Mouse (Mus musculus) kidney, postnatal 0 days (tissue): Measurements from ENCODE around the gene 1190005I06Rik. TPM values are rescaled to one million over a fixed set of nuclear protein-coding genes. Genes with fewer than 3 reads are reported as not detected.

ENCODE experiments used
- ATAC-seq: fragments of 200-750 bp; cut with Nextera tagmentation; replicated peaks from 2 replicates; pipeline ENCODE4 v1.8.0; 2017; ENCODE audit warnings: low read depth, moderate number of reproducible peaks, moderate TSS enrichment, moderate library complexity; ENCODE audit not compliant: low FRiP score
- DNase-seq: peaks from one replicate; pipeline ENCODE4 v3.0.0-alpha.2; 2016; ENCODE audit warnings: low spot score
- H3K27ac ChIP-seq: fragments of 300-500 bp; sonication (generic); 2 replicates; pipeline ENCODE4 v1.5.1; 2014; ENCODE audit warnings: mild to moderate bottlenecking
- H3K27me3 ChIP-seq: fragments of 300-500 bp; sonication (generic); 2 replicates; pipeline ENCODE4 v1.6.1; 2014; ENCODE audit warnings: low read length, mixed read lengths; ENCODE audit not compliant: insufficient read depth
- H3K36me3 ChIP-seq: fragments of 300-500 bp; sonication (generic); 2 replicates; pipeline ENCODE4 v1.6.1; 2014; ENCODE audit warnings: low read length, mixed read lengths; ENCODE audit not compliant: insufficient read depth
- H3K4me1 ChIP-seq: fragments of 300-500 bp; sonication (generic); replicated peaks from 2 replicates; pipeline ENCODE4 v1.6.1; 2014; ENCODE audit warnings: antibody characterized with exemption, low read length, mixed read lengths; ENCODE audit not compliant: insufficient read depth
- H3K4me2 ChIP-seq: fragments of 300-500 bp; sonication (generic); 2 replicates; pipeline ENCODE4 v1.6.1; 2014; ENCODE audit warnings: mild to moderate bottlenecking, low read length, moderate library complexity, mixed read lengths
- H3K4me3 ChIP-seq: fragments of 300-500 bp; sonication (generic); replicated peaks from 2 replicates; pipeline ENCODE4 v1.5.1; 2014; ENCODE audit warnings: low read depth, low read length
- H3K9ac ChIP-seq: fragments of 300-500 bp; sonication (generic); 2 replicates; pipeline ENCODE4 v1.6.1; 2014; ENCODE audit warnings: low read depth, low read length
- H3K9me3 ChIP-seq: fragments of 300-500 bp; sonication (generic); replicated peaks from 2 replicates; pipeline ENCODE4 v1.6.1; 2016; ENCODE audit warnings: low read length, inconsistent platforms, mixed read lengths
- CTCF ChIP-seq: IDR thresholded peaks from 2 replicates; pipeline ENCODE4 v1.5.1; 2016; ENCODE audit warnings: antibody characterized with exemption, low read depth, mild to moderate bottlenecking, moderate library complexity
- WGBS: fragments of 180-500 bp; shearing (Covaris S2); extraction: QIAGEN DNeasy Blood & Tissue Kit; methylation state at CpG from one replicate; pipeline ENCODE4 v1.1.7; 2014; 5-methylcytosine and 5-hydroxymethylcytosine counted together
- polyA plus RNA-seq: library from polyadenylated mRNA; unstranded; fragments of >200 nt; fragmentation: Nextera tagmentation; extraction: Ambion mirVana; gene quantifications from 2 replicates; pipeline ENCODE4 v1.2.1, GENCODE M21; 2015

1190005I06Rik gene
- polyA plus RNA-seq, 1 experiment from 2014 or later = 2.6 TPM

DNA sequence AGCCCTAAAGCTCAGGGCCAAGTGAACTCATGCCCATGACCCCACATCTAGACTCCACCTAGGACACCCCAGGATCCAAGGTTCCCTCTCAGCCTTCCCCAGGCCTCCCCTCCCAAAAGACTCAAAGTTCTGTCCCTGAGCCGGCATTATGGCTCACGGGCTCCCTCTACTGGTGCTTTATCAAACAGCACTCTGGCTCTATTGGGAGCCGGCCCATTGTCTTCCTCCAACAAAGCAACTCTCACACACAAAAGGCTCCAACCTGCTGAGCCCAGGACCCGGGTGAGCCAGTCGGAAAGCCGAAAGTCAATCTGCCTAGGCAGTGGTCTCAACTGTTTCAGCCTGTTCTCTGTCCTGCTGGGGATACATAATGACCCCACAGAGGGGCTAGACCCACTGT is 29.3 kb downstream of the 1190005I06Rik start:
- no peak overlapping the region for H3K9ac ChIP-seq

GRCm38 (mm10) chr8:120616663-120617626 is 30.5 kb downstream of the 1190005I06Rik start:
- Histone ChIP-seq H3K36me3 (no peaks in the 10 kb centered on the region), H3K4me2 (no peak overlapping the region), H3K27me3 (no peaks in the 10 kb centered on the region), H3K9me3 (no peaks in the 10 kb centered on the region), H3K4me1 (no peaks in the 10 kb centered on the region), H3K4me3 (no peak overlapping the region), H3K9ac (no peak overlapping the region), H3K27ac (no peak overlapping the region)
- 47% methylated on average over 7 of the region's 8 CpGs for WGBS
- TF ChIP-seq CTCF = no peak
- no peak for ATAC-seq
- DNase-seq = no peak

More for the DNA sequence above, 29.3 kb downstream of the 1190005I06Rik start:
- Histone ChIP-seq H3K4me2 (no peak overlapping the region), H3K36me3 (no peaks in the 10 kb centered on the region), H3K4me3 (no peak overlapping the region), H3K4me1 (no peaks in the 10 kb centered on the region), H3K27me3 (no peaks in the 10 kb centered on the region), H3K9me3 (no peaks in the 10 kb centered on the region), H3K27ac (no peak overlapping the region)
- DNase-seq (peak; percentile 86), ATAC-seq (peak; percentile 33; the same call in 1 of the 2 replicates)
- peak; percentile 84 for TF ChIP-seq CTCF
- WGBS = 2% methylated on average over 6 of the region's 6 CpGs

- no peaks in the 10 kb centered on the region for H3K9me3 ChIP-seq
- H3K27ac ChIP-seq = no peak overlapping the region
- DNase-seq = no peak
- no peak overlapping the region for H3K9ac ChIP-seq
- H3K36me3 ChIP-seq = no peaks in the 10 kb centered on the region
- no peak for TF ChIP-seq CTCF
- ATAC-seq = no peak
- H3K27me3 ChIP-seq = no peaks in the 10 kb centered on the region
- no peaks in the 10 kb centered on the region for H3K4me1 ChIP-seq
- WGBS = 86% methylated on average over 3 of the region's 3 CpGs
- H3K4me3 ChIP-seq = no peak overlapping the region
- H3K4me2 ChIP-seq = no peak overlapping the region
Measured at GRCm38 (mm10) chr8:120614491-120614890, 32.9 kb downstream of the 1190005I06Rik start.

GRCm38 (mm10) chr8:120610824-120611223 is 36.6 kb downstream of the 1190005I06Rik start:
- Histone ChIP-seq H3K4me1 (no peaks in the 10 kb centered on the region), H3K36me3 (no peaks in the 10 kb centered on the region), H3K4me3 (no peak overlapping the region), H3K9me3 (no peaks in the 10 kb centered on the region), H3K4me2 (no peak overlapping the region), H3K27ac (no peak overlapping the region), H3K27me3 (no peaks in the 10 kb centered on the region), H3K9ac (no peak overlapping the region)
- no peak for ATAC-seq
- no peak for DNase-seq
- TF ChIP-seq CTCF = no peak
- 83% methylated on average over 6 of the region's 6 CpGs for WGBS

DNA sequence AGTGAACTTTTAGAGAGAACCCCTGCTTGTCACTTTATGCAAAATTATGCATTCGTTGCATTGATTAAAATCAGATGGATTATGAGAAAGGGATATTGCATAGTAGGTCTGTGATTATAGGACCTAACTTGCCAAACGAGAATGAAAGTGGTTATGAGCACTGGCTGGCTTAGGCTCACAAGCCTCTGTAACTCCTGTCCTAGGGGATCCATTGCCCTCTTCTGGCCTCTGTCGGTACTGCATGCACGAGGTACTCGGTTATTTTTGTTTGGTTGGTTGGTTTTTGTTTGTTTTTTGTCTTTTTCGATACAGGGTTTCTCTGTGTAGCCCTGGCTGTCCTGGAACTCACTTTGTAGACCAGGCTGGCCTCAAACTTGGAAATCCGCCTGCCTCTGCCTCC is 39.5 kb downstream of the 1190005I06Rik start:
- Histone ChIP-seq H3K4me3 (no peak overlapping the region), H3K36me3 (no peaks in the 10 kb centered on the region), H3K9ac (no peak overlapping the region), H3K27me3 (no peaks in the 10 kb centered on the region), H3K4me2 (no peak overlapping the region), H3K27ac (no peak overlapping the region), H3K9me3 (no peaks in the 10 kb centered on the region), H3K4me1 (no peaks in the 10 kb centered on the region)
- ATAC-seq (no peak), DNase-seq (peak; percentile 83)
- WGBS = 15% methylated on average over 7 of the region's 7 CpGs
- TF ChIP-seq CTCF = peak; percentile 96

DNA sequence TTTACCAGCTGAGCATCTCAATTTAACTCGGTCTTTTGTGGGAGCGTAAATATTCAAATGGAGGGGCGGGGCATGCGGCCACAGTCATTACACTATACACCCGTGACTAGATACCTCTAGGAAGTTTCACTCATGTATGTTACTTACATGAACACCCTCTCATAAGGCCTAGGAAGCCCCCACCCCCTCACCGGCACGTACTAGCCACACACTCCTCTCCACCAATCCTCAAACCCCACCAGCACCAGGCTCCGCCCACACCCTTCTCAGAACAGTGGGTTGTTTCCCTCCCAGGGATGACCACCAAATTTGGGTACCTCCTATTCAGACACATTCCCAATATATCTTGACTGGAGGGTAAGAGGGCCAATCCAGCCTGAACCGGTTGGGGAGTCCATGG is 40.0 kb downstream of the 1190005I06Rik start:
- no peak for TF ChIP-seq CTCF
- ATAC-seq (peak; percentile 44; the same call in 1 of the 2 replicates), DNase-seq (no peak)
- Histone ChIP-seq H3K36me3 (no peaks in the 10 kb centered on the region), H3K9ac (no peak overlapping the region), H3K27ac (no peak overlapping the region), H3K4me1 (no peaks in the 10 kb centered on the region), H3K4me2 (no peak overlapping the region), H3K9me3 (no peaks in the 10 kb centered on the region), H3K27me3 (no peaks in the 10 kb centered on the region), H3K4me3 (no peak overlapping the region)
- 82% methylated on average over 9 of the region's 9 CpGs for WGBS
